ENCODE assay signal across 31 mouse cellular contexts in the genomic region with DNA sequence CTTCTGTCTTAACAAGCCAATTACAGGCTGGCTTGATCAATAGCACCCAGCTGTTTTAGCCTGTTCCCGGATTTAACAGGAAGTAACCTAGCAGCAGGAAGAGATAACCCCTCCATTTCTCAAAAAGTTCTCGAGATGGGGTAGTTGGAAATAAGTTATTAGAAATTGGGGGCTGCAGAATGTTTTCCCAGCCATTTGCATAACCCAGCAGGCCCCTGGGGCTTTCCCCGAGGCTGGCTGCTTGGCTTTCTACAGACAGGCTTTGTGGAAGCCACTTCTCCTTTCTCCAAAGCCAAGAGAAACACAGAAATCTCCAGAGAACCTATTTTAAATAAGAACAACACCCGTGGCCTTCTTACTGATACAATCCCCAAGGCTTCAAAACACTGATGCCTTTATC. TPM values are rescaled to one million over a fixed set of nuclear protein-coding genes. Genes with fewer than 3 reads are reported as not detected.
DNase-seq lines count a peak whose midpoint lies in the region; ATAC-seq and TF ChIP-seq lines count a peak whose summit lies in the region.
"Had no signal": no experiment of that assay in that cellular context is flagged by ENCODE, and none has a peak within 500 bp of the region (broad histone marks: within the 10 kb centered on the region; RNA-seq: fewer than 3 reads in every experiment).

No protein-coding gene starts in this region.

- intact Hi-C loops in gastrocnemius, postnatal 36 days (cut with DNase I) = no loop called here

- no peak for TF ChIP-seq CTCF in liver, postnatal 0 days (IDR thresholded peaks at IDR 0.05; ENCODE audit: low read depth)

- no peak for ATAC-seq in midbrain, embryonic 11.5 days (ENCODE audit: low FRiP score)
- no peak for ATAC-seq in liver, embryonic 12.5 days
- no peak for ATAC-seq in liver, postnatal 0 days
- ATAC-seq in activated CD4-positive, CD25-positive, alpha-beta regulatory T cell, adult 4 months = no peak
- ATAC-seq: CD4-positive, CD25-positive, alpha-beta regulatory T cell, adult 4 months; forebrain, postnatal 0 days; intestine, embryonic 16.5 days; midbrain, embryonic 15.5 days had no signal

- peak; percentile 91 for DNase-seq in heart, adult 11 months
- DNase-seq in heart, adult 8-10 months (ENCODE audit: low spot score) = no peak
- DNase-seq in midbrain, embryonic 10.5 days (ENCODE audit: low spot score) = peak; percentile 27
- no peak for DNase-seq in midbrain, embryonic 11.5 days (ENCODE audit: low spot score, missing footprints)
- DNase-seq in liver, postnatal 0 days = no peak
- DNase-seq in gastrocnemius, postnatal 36 days = no peak
- DNase-seq: cerebellum, adult 9-10 months; forebrain, postnatal 0 days; gastrocnemius, postnatal 10 days; kidney, postnatal 14 days; layer of hippocampus, adult 9-11 months; lung, postnatal 4 days; retina, postnatal 1 day; right cerebral cortex, postnatal 25 days had no signal

- no peak overlapping the region for H3K9ac ChIP-seq in midbrain, embryonic 11.5 days (ENCODE audit: low read length)
- H3K9ac ChIP-seq in liver, embryonic 12.5 days = peak overlapping the region; percentile 29; the same call in 1 of the 2 replicates
- H3K9ac ChIP-seq in liver, postnatal 0 days (replicated peaks) = no peak overlapping the region
- H3K9ac ChIP-seq: embryonic facial prominence, embryonic 15.5 days; forebrain, embryonic 12.5 days; forebrain, postnatal 0 days; heart, embryonic 12.5 days; limb, embryonic 15.5 days; midbrain, embryonic 15.5 days; neural tube, embryonic 15.5 days; stomach, embryonic 15.5 days had no signal

- H3K27me3 ChIP-seq in midbrain, embryonic 10.5 days (ENCODE audit: low read depth, poor library complexity, severe bottlenecking) = no peaks in the 10 kb centered on the region
- no peaks in the 10 kb centered on the region for H3K27me3 ChIP-seq in midbrain, embryonic 11.5 days (ENCODE audit: control insufficient read depth, insufficient read depth, low read length)
- H3K27me3 ChIP-seq in liver, embryonic 12.5 days (replicated peaks) = no peaks in the 10 kb centered on the region
- no peaks in the 10 kb centered on the region for H3K27me3 ChIP-seq in liver, postnatal 0 days (ENCODE audit: insufficient read depth, low read length)
- H3K27me3 ChIP-seq: embryonic facial prominence, embryonic 15.5 days; forebrain, embryonic 12.5 days; heart, embryonic 12.5 days; limb, embryonic 15.5 days; midbrain, embryonic 15.5 days; neural tube, embryonic 15.5 days; stomach, embryonic 15.5 days had no signal

- H3K4me1 ChIP-seq in midbrain, embryonic 10.5 days = peaks cover 7% of the 10 kb centered on the region
- H3K4me1 ChIP-seq in midbrain, embryonic 11.5 days (ENCODE audit: control insufficient read depth, insufficient read depth, low read length) = no peaks in the 10 kb centered on the region
- peaks cover 58% of the 10 kb centered on the region for H3K4me1 ChIP-seq in liver, embryonic 12.5 days
- peaks cover 6% of the 10 kb centered on the region for H3K4me1 ChIP-seq in liver, postnatal 0 days (ENCODE audit: insufficient read depth)
- H3K4me1 ChIP-seq: embryonic facial prominence, embryonic 10.5 days; heart, embryonic 12.5 days; limb, embryonic 15.5 days; midbrain, embryonic 15.5 days; neural tube, embryonic 15.5 days; stomach, embryonic 15.5 days had no signal

- H3K4me3 ChIP-seq in midbrain, embryonic 10.5 days = no peak overlapping the region
- H3K4me3 ChIP-seq in midbrain, embryonic 11.5 days (ENCODE audit: low read depth, low read length) = no peak overlapping the region
- no peak overlapping the region for H3K4me3 ChIP-seq in liver, embryonic 12.5 days
- H3K4me3 ChIP-seq in liver, postnatal 0 days (ENCODE audit: low read depth, low read length) = no peak overlapping the region
- H3K4me3 ChIP-seq: embryonic facial prominence, embryonic 10.5 days; embryonic facial prominence, embryonic 15.5 days; forebrain, embryonic 12.5 days; heart, embryonic 12.5 days; limb, embryonic 10.5 days; limb, embryonic 15.5 days; midbrain, embryonic 15.5 days; neural tube, embryonic 15.5 days; stomach, embryonic 15.5 days had no signal

- no peaks in the 10 kb centered on the region for H3K9me3 ChIP-seq in midbrain, embryonic 10.5 days (replicated peaks)
- H3K9me3 ChIP-seq in midbrain, embryonic 11.5 days (ENCODE audit: control insufficient read depth, low read length) = no peaks in the 10 kb centered on the region
- no peaks in the 10 kb centered on the region for H3K9me3 ChIP-seq in liver, embryonic 12.5 days (replicated peaks)
- H3K9me3 ChIP-seq in liver, postnatal 0 days (ENCODE audit: low read length) = no peaks in the 10 kb centered on the region
- H3K9me3 ChIP-seq: embryonic facial prominence, embryonic 10.5 days; embryonic facial prominence, embryonic 15.5 days; forebrain, embryonic 12.5 days; heart, embryonic 12.5 days; limb, embryonic 10.5 days; limb, embryonic 15.5 days; midbrain, embryonic 15.5 days; neural tube, embryonic 15.5 days; stomach, embryonic 15.5 days had no signal

- 36% methylated on average over 4 of the region's 4 CpGs for WGBS in midbrain, embryonic 10.5 days
- WGBS in midbrain, embryonic 11.5 days = 29% methylated on average over 4 of the region's 4 CpGs
- WGBS in liver, embryonic 12.5 days (ENCODE audit: insufficient replicate concordance) = 27% methylated on average over 4 of the region's 4 CpGs
- WGBS in liver, postnatal 0 days (ENCODE audit: insufficient replicate concordance) = 26% methylated on average over 4 of the region's 4 CpGs

- H3K36me3 ChIP-seq in midbrain, embryonic 10.5 days = peaks cover 44% of the 10 kb centered on the region
- peaks cover 4% of the 10 kb centered on the region for H3K36me3 ChIP-seq in midbrain, embryonic 11.5 days (ENCODE audit: control insufficient read depth, insufficient read depth, low read length)
- peaks cover 97% of the 10 kb centered on the region for H3K36me3 ChIP-seq in liver, embryonic 12.5 days
- peaks cover 92% of the 10 kb centered on the region for H3K36me3 ChIP-seq in liver, postnatal 0 days (replicated peaks; ENCODE audit: insufficient read depth, low read length)

- TF ChIP-seq EP300 in liver, postnatal 0 days (IDR thresholded peaks at IDR 0.05; ENCODE audit: low read depth) = no peak

- no peak overlapping the region for H3K27ac ChIP-seq in midbrain, embryonic 10.5 days (replicated peaks)
- no peak overlapping the region for H3K27ac ChIP-seq in midbrain, embryonic 11.5 days (ENCODE audit: low read depth, low read length)
- H3K27ac ChIP-seq in liver, embryonic 12.5 days = peak overlapping the region; percentile 64
- H3K27ac ChIP-seq in liver, postnatal 0 days (ENCODE audit: low read depth) = peak overlapping the region; percentile 26; the same call in 1 of the 2 replicates
- H3K27ac ChIP-seq: embryonic facial prominence, embryonic 10.5 days; forebrain, embryonic 12.5 days; limb, embryonic 10.5 days; limb, embryonic 15.5 days; midbrain, embryonic 15.5 days; neural tube, embryonic 15.5 days; stomach, embryonic 15.5 days had no signal

- H3K4me2 ChIP-seq in midbrain, embryonic 11.5 days = no peak overlapping the region
- no peak overlapping the region for H3K4me2 ChIP-seq in liver, embryonic 12.5 days
- H3K4me2 ChIP-seq in liver, postnatal 0 days (ENCODE audit: low read depth, low read length) = no peak overlapping the region
- H3K4me2 ChIP-seq: embryonic facial prominence, embryonic 15.5 days; forebrain, embryonic 12.5 days; heart, embryonic 12.5 days; limb, embryonic 15.5 days; midbrain, embryonic 15.5 days; neural tube, embryonic 15.5 days; stomach, embryonic 15.5 days had no signal

RNA-seq across cellular contexts. Expression of a gene that starts 22.7 kb away (rescaled TPM):
- 10 to 100 TPM; 19.7 to 20.5 (median 20.2) TPM for total RNA-seq in heart, adult 8-10 months (2022)
- polyA plus RNA-seq in midbrain, embryonic 10.5 days (2016; fragmentation: Nextera tagmentation; extraction: Ambion mirVana) = 127 and 133 TPM in 2 replicates
- 112 and 116 TPM in 2 replicates for polyA plus RNA-seq in midbrain, embryonic 11.5 days (2014; fragmentation: Nextera tagmentation; extraction: Ambion mirVana)
- 81.9 and 83.4 TPM in 2 replicates for polyA plus RNA-seq in liver, embryonic 12.5 days (2016; fragmentation: Nextera tagmentation; extraction: Ambion mirVana)
- 49.0 and 49.9 TPM in 2 replicates for polyA plus RNA-seq in liver, postnatal 0 days (2015; fragmentation: Nextera tagmentation; extraction: Ambion mirVana)
- 10 to 100 TPM; 64.8 to 66.0 TPM for polyA plus RNA-seq in activated CD4-positive, CD25-positive, alpha-beta regulatory T cell, adult 4 months (2017; shearing (Covaris generic))
- total RNA-seq in gastrocnemius, postnatal 36 days (2021) = 10 to 100 TPM; 17.2 to 17.3 TPM

RNA-seq across cellular contexts. Expression of a gene that starts 22.9 kb away (rescaled TPM):
- 10 to 100 TPM; 15.7 to 19.5 (median 17.5) TPM for total RNA-seq in heart, adult 8-10 months (2022)
- 32.7 and 33.0 TPM in 2 replicates for polyA plus RNA-seq in midbrain, embryonic 10.5 days (2016; fragmentation: Nextera tagmentation; extraction: Ambion mirVana)
- 27.1 and 28.2 TPM in 2 replicates for polyA plus RNA-seq in midbrain, embryonic 11.5 days (2014; fragmentation: Nextera tagmentation; extraction: Ambion mirVana)
- polyA plus RNA-seq in liver, embryonic 12.5 days (2016; fragmentation: Nextera tagmentation; extraction: Ambion mirVana) = 23.9 and 24.5 TPM in 2 replicates
- 9.7 and 10.5 TPM in 2 replicates for polyA plus RNA-seq in liver, postnatal 0 days (2015; fragmentation: Nextera tagmentation; extraction: Ambion mirVana)
- 10 to 100 TPM; 26.1 to 32.2 TPM for polyA plus RNA-seq in activated CD4-positive, CD25-positive, alpha-beta regulatory T cell, adult 4 months (2017; shearing (Covaris generic))
- total RNA-seq in gastrocnemius, postnatal 36 days (2021) = 10 to 100 TPM; 16.3 to 16.7 TPM

RNA-seq across cellular contexts. Expression of a gene that starts 41.4 kb away (rescaled TPM):
- total RNA-seq in heart, adult 8-10 months (2022) = 10 to 100 TPM; 10.8 to 12.4 (median 11.5) TPM
- 18.5 and 18.9 TPM in 2 replicates for polyA plus RNA-seq in midbrain, embryonic 10.5 days (2016; fragmentation: Nextera tagmentation; extraction: Ambion mirVana)
- polyA plus RNA-seq in midbrain, embryonic 11.5 days (2014; fragmentation: Nextera tagmentation; extraction: Ambion mirVana) = 17.3 and 18.1 TPM in 2 replicates
- polyA plus RNA-seq in liver, embryonic 12.5 days (2016; fragmentation: Nextera tagmentation; extraction: Ambion mirVana) = 110 and 115 TPM in 2 replicates
- polyA plus RNA-seq in liver, postnatal 0 days (2015; fragmentation: Nextera tagmentation; extraction: Ambion mirVana) = 397 and 414 TPM in 2 replicates
- polyA plus RNA-seq in activated CD4-positive, CD25-positive, alpha-beta regulatory T cell, adult 4 months (2017; shearing (Covaris generic)) = 10 to 100 TPM; 65.4 to 98.0 TPM
- total RNA-seq in gastrocnemius, postnatal 36 days (2021) = 1 to 10 TPM; 2.9 to 3.8 TPM

RNA-seq across cellular contexts. Expression of a gene that starts 52.1 kb away (rescaled TPM):
- total RNA-seq in heart, adult 8-10 months (2022) = not detected
- not detected in 2 replicates for polyA plus RNA-seq in midbrain, embryonic 10.5 days (2016; fragmentation: Nextera tagmentation; extraction: Ambion mirVana)
- polyA plus RNA-seq in midbrain, embryonic 11.5 days (2014; fragmentation: Nextera tagmentation; extraction: Ambion mirVana) = not detected in 2 replicates
- polyA plus RNA-seq in liver, embryonic 12.5 days (2016; fragmentation: Nextera tagmentation; extraction: Ambion mirVana) = 0.04 TPM in 1 of 2 replicates, not detected in the other
- polyA plus RNA-seq in liver, postnatal 0 days (2015; fragmentation: Nextera tagmentation; extraction: Ambion mirVana) = 0.02 TPM in 1 of 2 replicates, not detected in the other
- not detected for polyA plus RNA-seq in activated CD4-positive, CD25-positive, alpha-beta regulatory T cell, adult 4 months (2017; shearing (Covaris generic))
- total RNA-seq in gastrocnemius, postnatal 36 days (2021) = under 1 TPM; 0.07 to 0.08 TPM
- total RNA-seq: granulocyte monocyte progenitor cell, adult 5-6 weeks; hematopoietic stem cell, adult 5-6 weeks; megakaryocyte-erythroid progenitor cell, adult 5-6 weeks had no signal
- polyA plus RNA-seq: embryonic facial prominence, embryonic 10.5 days; forebrain, embryonic 12.5 days; heart, postnatal 0 days; limb, embryonic 10.5 days; midbrain, embryonic 15.5 days had no signal

Comparison
In these comparisons a context has a peak if more than half of its experiments do, and no peak if none do; other contexts are left out.
1. DNase-seq: peak in heart, adult 11 months (single experiment) and midbrain, embryonic 10.5 days (single experiment); none in heart, adult 8-10 months (single experiment), midbrain, embryonic 11.5 days (single experiment), liver, postnatal 0 days (single experiment) and gastrocnemius, postnatal 36 days (0 of 2).
2. H3K27ac ChIP-seq: peak in liver, embryonic 12.5 days (single experiment) and liver, postnatal 0 days (single experiment); none in midbrain, embryonic 10.5 days (single experiment) and midbrain, embryonic 11.5 days (single experiment).